Mouse (Mus musculus) midbrain, postnatal 0 days (tissue): ENCODE measurements at regions not wholly inside any gene's neighbourhood (a gene's known extent, or its start where the extent isn't known, plus 50 kb on each side); places are given as distances from the start of the nearest gene placed in this dataset.

Experiments used
- ATAC-seq: fragments of 200-750 bp; cut with Nextera tagmentation; 2 replicates; pipeline ENCODE4 v1.8.0; 2017; ENCODE audit warnings: moderate number of reproducible peaks, mild to moderate bottlenecking, moderate TSS enrichment, moderate library complexity; ENCODE audit not compliant: low FRiP score
- DNase-seq: peaks from one replicate; pipeline ENCODE4 v3.0.0-alpha.2; 2015; ENCODE audit warnings: low spot score
- H3K27ac ChIP-seq: fragments of 300-500 bp; sonication (generic); 2 replicates; pipeline ENCODE4 v1.5.1; 2014; ENCODE audit warnings: low read depth, mild to moderate bottlenecking, low read length, mixed read lengths
- H3K27me3 ChIP-seq: fragments of 300-500 bp; sonication (generic); 2 replicates; pipeline ENCODE4 v1.6.1; 2014; ENCODE audit warnings: low read length, control low read depth, mixed read lengths; ENCODE audit not compliant: insufficient read depth
- H3K36me3 ChIP-seq: fragments of 300-500 bp; sonication (generic); 2 replicates; pipeline ENCODE4 v1.6.1; 2014; ENCODE audit warnings: low read length, control low read depth, mixed read lengths; ENCODE audit not compliant: insufficient read depth
- H3K4me1 ChIP-seq: fragments of 300-500 bp; sonication (generic); 2 replicates; pipeline ENCODE4 v1.6.1; 2014; ENCODE audit warnings: mild to moderate bottlenecking, control low read depth, antibody characterized with exemption, low read length, mixed read lengths; ENCODE audit not compliant: insufficient read depth
- H3K4me2 ChIP-seq: fragments of 300-500 bp; sonication (generic); 2 replicates; pipeline ENCODE4 v1.6.1; 2014; ENCODE audit warnings: low read depth, mild to moderate bottlenecking, low read length, mixed read lengths; ENCODE audit not compliant: poor library complexity, severe bottlenecking
- H3K4me3 ChIP-seq: fragments of 300-500 bp; sonication (generic); 2 replicates; pipeline ENCODE4 v1.5.1; 2014; ENCODE audit warnings: low read depth, mild to moderate bottlenecking, low read length, moderate library complexity
- H3K9ac ChIP-seq: fragments of 300-500 bp; sonication (generic); replicated peaks from 2 replicates; pipeline ENCODE4 v1.6.1; 2014; ENCODE audit warnings: mild to moderate bottlenecking, low read length, moderate library complexity, mixed read lengths; ENCODE audit not compliant: poor library complexity, severe bottlenecking
- H3K9me3 ChIP-seq: fragments of 300-500 bp; sonication (generic); 2 replicates; pipeline ENCODE4 v1.6.1; 2016; ENCODE audit warnings: low read length, control low read depth
- CTCF ChIP-seq: IDR thresholded peaks from 2 replicates; pipeline ENCODE4 v1.5.1; 2016; ENCODE audit warnings: antibody characterized with exemption, mild to moderate bottlenecking
- WGBS: fragments of 180-500 bp; shearing (Covaris S2); extraction: QIAGEN DNeasy Blood & Tissue Kit; methylation state at CpG from one replicate; pipeline ENCODE4 v1.1.7; 2014; 5-methylcytosine and 5-hydroxymethylcytosine counted together

GRCm38 (mm10) chr13:42358588-42358987 is 57.3 kb downstream of the Edn1 start:
- no peak overlapping the region for H3K4me2 ChIP-seq
- 86% methylated on average over 9 of the region's 9 CpGs for WGBS
- H3K36me3 ChIP-seq: no peaks in the 10 kb centered on the region
- H3K27me3 ChIP-seq: no peaks in the 10 kb centered on the region
- TF ChIP-seq CTCF: no peak
- ATAC-seq (no peak), DNase-seq (no peak)
- no peak overlapping the region for H3K9ac ChIP-seq
- H3K4me3 ChIP-seq: no peak overlapping the region
- H3K27ac ChIP-seq: no peak overlapping the region
- no peaks in the 10 kb centered on the region for H3K4me1 ChIP-seq
- H3K9me3 ChIP-seq: no peaks in the 10 kb centered on the region

GRCm38 (mm10) chr13:42367655-42368554 is 66.6 kb downstream of the Edn1 start:
- 91% methylated on average over 7 of the region's 7 CpGs for WGBS
- Histone ChIP-seq H3K4me3 (no peak overlapping the region), H3K27me3 (no peaks in the 10 kb centered on the region), H3K9ac (no peak overlapping the region), H3K27ac (no peak overlapping the region), H3K36me3 (no peaks in the 10 kb centered on the region), H3K4me2 (no peak overlapping the region), H3K4me1 (no peaks in the 10 kb centered on the region), H3K9me3 (no peaks in the 10 kb centered on the region)
- TF ChIP-seq CTCF: no peak
- ATAC-seq: no peak
- no peak for DNase-seq

GRCm38 (mm10) chr13:42369826-42370225 is 68.5 kb downstream of the Edn1 start:
- H3K4me1 ChIP-seq: no peaks in the 10 kb centered on the region

GRCm38 (mm10) chr13:42372201-42372600 is 70.9 kb downstream of the Edn1 start:
- ATAC-seq (no peak), DNase-seq (no peak)
- TF ChIP-seq CTCF: no peak
- Histone ChIP-seq H3K4me1 (no peaks in the 10 kb centered on the region), H3K4me3 (no peak overlapping the region), H3K27me3 (no peaks in the 10 kb centered on the region), H3K36me3 (no peaks in the 10 kb centered on the region), H3K9me3 (no peaks in the 10 kb centered on the region), H3K27ac (no peak overlapping the region), H3K4me2 (no peak overlapping the region), H3K9ac (no peak overlapping the region)
- 88% methylated on average over 4 of the region's 4 CpGs for WGBS

More at GRCm38 (mm10) chr13:42369826-42370225, 68.5 kb downstream of the Edn1 start:
- H3K36me3 ChIP-seq: no peaks in the 10 kb centered on the region
- no peak overlapping the region for H3K4me2 ChIP-seq
- H3K27ac ChIP-seq: no peak overlapping the region
- no peaks in the 10 kb centered on the region for H3K9me3 ChIP-seq
- ATAC-seq (no peak), DNase-seq (no peak)
- no peaks in the 10 kb centered on the region for H3K27me3 ChIP-seq
- H3K9ac ChIP-seq: no peak overlapping the region
- TF ChIP-seq CTCF: no peak
- H3K4me3 ChIP-seq: no peak overlapping the region
- 92% methylated on average over 1 of the region's 1 CpGs for WGBS

GRCm38 (mm10) chr13:42374181-42374596 is 72.9 kb downstream of the Edn1 start:
- no peak overlapping the region for H3K27ac ChIP-seq
- no peak for TF ChIP-seq CTCF
- no peak overlapping the region for H3K9ac ChIP-seq
- H3K4me3 ChIP-seq: no peak overlapping the region
- H3K27me3 ChIP-seq: no peaks in the 10 kb centered on the region
- DNase-seq: no peak
- WGBS: 92% methylated on average over 8 of the region's 8 CpGs
- no peak for ATAC-seq
- no peak overlapping the region for H3K4me2 ChIP-seq
- no peaks in the 10 kb centered on the region for H3K36me3 ChIP-seq
- no peaks in the 10 kb centered on the region for H3K9me3 ChIP-seq
- no peaks in the 10 kb centered on the region for H3K4me1 ChIP-seq

GRCm38 (mm10) chr13:42379675-42380074 is 78.4 kb downstream of the Edn1 start:
- DNase-seq (no peak), ATAC-seq (no peak)
- Histone ChIP-seq H3K4me3 (no peak overlapping the region), H3K9me3 (no peaks in the 10 kb centered on the region), H3K4me2 (no peak overlapping the region), H3K4me1 (no peaks in the 10 kb centered on the region), H3K27me3 (no peaks in the 10 kb centered on the region), H3K27ac (no peak overlapping the region), H3K9ac (no peak overlapping the region), H3K36me3 (no peaks in the 10 kb centered on the region)
- 74% methylated on average over 6 of the region's 6 CpGs for WGBS
- TF ChIP-seq CTCF: no peak
